ENCODE assay signal across 23 mouse cellular contexts in genomic region chr4:120054145-120054544, GRCm38 (mm10). TPM values are rescaled to one million over a fixed set of nuclear protein-coding genes. Genes with fewer than 3 reads are reported as not detected.
A peak's percentile ranks its signal among the peaks of the same experiment; 100 is the strongest.
DNase-seq lines count a peak whose midpoint lies in the region; ATAC-seq and TF ChIP-seq lines count a peak whose summit lies in the region.
"Had no signal": no experiment of that assay in that cellular context is flagged by ENCODE, and none has a peak within 500 bp of the region (broad histone marks: within the 10 kb centered on the region; RNA-seq: fewer than 3 reads in every experiment).

No protein-coding gene starts in this region.

- peak; percentile 18 for DNase-seq in adrenal gland, postnatal 14 days
- DNase-seq in adrenal gland, adult (ENCODE audit: inconsistent age in 2 of 2, low spot score in 1 of 2), result no peak
- DNase-seq in lung, postnatal 10 days, result peak; percentile 29
- no peak for DNase-seq in lung, postnatal 0 days (ENCODE audit: low spot score)
- peak; percentile 64 to 74 for DNase-seq in spleen, postnatal 4 days (ENCODE audit: low spot score in 2 of 2)
- no peak for DNase-seq in cerebellum, adult 8-10 months
- DNase-seq in thymus, adult 18-20 months, result no peak
- DNase-seq: adrenal gland, postnatal 25 days; heart, postnatal 4 days; layer of hippocampus, postnatal 36 days; thymus, postnatal 36 days had no signal

- H3K36me3 ChIP-seq in lung, postnatal 0 days (ENCODE audit: insufficient read depth, low read length), result no peaks in the 10 kb centered on the region
- H3K36me3 ChIP-seq: forebrain, embryonic 12.5 days; intestine, embryonic 15.5 days; limb, embryonic 12.5 days; neural tube, embryonic 12.5 days had no signal

- no peak overlapping the region for H3K9ac ChIP-seq in lung, postnatal 0 days (replicated peaks; ENCODE audit: low read depth)
- H3K9ac ChIP-seq: forebrain, embryonic 12.5 days; intestine, embryonic 15.5 days; limb, embryonic 12.5 days; neural tube, embryonic 12.5 days had no signal

- no peaks in the 10 kb centered on the region for H3K9me3 ChIP-seq in lung, postnatal 0 days (ENCODE audit: low read length)
- H3K9me3 ChIP-seq: forebrain, embryonic 12.5 days; intestine, embryonic 15.5 days; limb, embryonic 12.5 days; neural tube, embryonic 12.5 days had no signal

- H3K4me3 ChIP-seq in lung, postnatal 0 days (ENCODE audit: low read depth, low read length), result no peak overlapping the region
- H3K4me3 ChIP-seq: forebrain, embryonic 12.5 days; intestine, embryonic 15.5 days; limb, embryonic 12.5 days; neural tube, embryonic 12.5 days had no signal

- H3K4me1 ChIP-seq in lung, postnatal 0 days (ENCODE audit: insufficient read depth, low read depth, low read length), result no peaks in the 10 kb centered on the region
- H3K4me1 ChIP-seq: forebrain, embryonic 12.5 days; intestine, embryonic 15.5 days; limb, embryonic 12.5 days; neural tube, embryonic 12.5 days had no signal

- WGBS in lung, postnatal 0 days, result 49% methylated on average over 9 of the region's 9 CpGs

- H3K27me3 ChIP-seq in lung, postnatal 0 days (replicated peaks; ENCODE audit: insufficient read depth, low read length), result no peaks in the 10 kb centered on the region
- H3K27me3 ChIP-seq: forebrain, embryonic 12.5 days; intestine, embryonic 15.5 days; limb, embryonic 12.5 days; neural tube, embryonic 12.5 days had no signal

- H3K4me2 ChIP-seq in lung, postnatal 0 days (replicated peaks; ENCODE audit: low read depth, low read length), result no peak overlapping the region
- H3K4me2 ChIP-seq: forebrain, embryonic 12.5 days; heart, embryonic 11.5 days; intestine, embryonic 15.5 days; limb, embryonic 12.5 days; neural tube, embryonic 12.5 days had no signal

- no peak for TF ChIP-seq EP300 in lung, postnatal 0 days (IDR thresholded peaks at IDR 0.05)

- no peak overlapping the region for H3K27ac ChIP-seq in lung, postnatal 0 days (ENCODE audit: low read length)
- H3K27ac ChIP-seq: forebrain, embryonic 12.5 days; intestine, embryonic 15.5 days; limb, embryonic 12.5 days; neural tube, embryonic 12.5 days had no signal

- ATAC-seq in lung, postnatal 0 days, result no peak
- peak; percentile 67 for ATAC-seq in megakaryocyte progenitor cell, adult 5-6 weeks (replicated peaks; ENCODE audit: poor library complexity)
- ATAC-seq: intestine, embryonic 15.5 days; midbrain, embryonic 16.5 days had no signal

- no peak for TF ChIP-seq CTCF in lung, postnatal 0 days (IDR thresholded peaks at IDR 0.05)

RNA-seq across cellular contexts. Expression of gene AL607142.1, which starts 10.7 kb away (rescaled TPM):
- total RNA-seq in adrenal gland, postnatal 14 days (2021), result not detected in 2 replicates
- not detected in 2 replicates for polyA plus RNA-seq in lung, postnatal 0 days (2015; fragmentation: Nextera tagmentation; extraction: Ambion mirVana)
- total RNA-seq in megakaryocyte progenitor cell, adult 5-6 weeks (2015), result not detected in 2 replicates
- not detected in 2 replicates for total RNA-seq in megakaryocyte progenitor cell, adult 5-6 weeks (2017)
- total RNA-seq: adrenal gland, postnatal 25 days; gastrocnemius, adult 8-10 months; heart, postnatal 4 days; layer of hippocampus, postnatal 36 days had no signal
- polyA plus RNA-seq: cortical plate, adult 2 months; embryonic facial prominence, embryonic 14.5 days; forebrain, embryonic 12.5 days; heart, embryonic 11.5 days; intestine, embryonic 15.5 days; limb, embryonic 12.5 days; liver, embryonic 16.5 days; midbrain, embryonic 16.5 days; neural tube, embryonic 12.5 days; stomach, embryonic 14.5 days had no signal

Comparison
In these comparisons a context has a peak if more than half of its experiments do, and no peak if none do; other contexts are left out.
1. DNase-seq: peak in adrenal gland, postnatal 14 days (single experiment), lung, postnatal 10 days (single experiment) and spleen, postnatal 4 days (2 of 2); none in adrenal gland, adult (0 of 2), lung, postnatal 0 days (single experiment), cerebellum, adult 8-10 months (single experiment) and thymus, adult 18-20 months (0 of 2).